Mouse (Mus musculus): Measurements from ENCODE around the gene Nup93.
"Not testable (repeated sequence)": the region's sequence is repeated elsewhere in the genome, so short reads cannot be mapped to it uniquely, and the experiment has no call there.

DNA sequence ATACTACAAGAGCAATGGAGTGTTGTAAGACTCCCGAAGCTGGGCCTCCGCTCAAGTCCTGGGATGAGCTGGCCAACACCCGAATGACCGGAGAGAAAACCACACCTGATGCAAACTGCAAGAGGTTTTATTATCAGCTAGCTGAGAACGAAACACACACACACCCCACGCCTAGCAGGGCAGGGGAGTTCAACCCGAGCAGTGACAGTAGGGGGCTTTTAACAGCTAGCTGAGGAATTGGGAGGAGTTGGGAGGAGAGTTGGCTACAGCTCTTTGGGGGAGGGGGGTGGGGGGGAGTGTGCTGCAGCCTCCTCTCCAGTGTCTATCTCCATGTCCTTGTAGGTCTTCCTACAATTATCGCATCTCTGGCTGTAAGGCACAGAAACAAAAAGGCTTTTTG, 48.6 kb upstream of the Nup93 start:
- not testable (repeated sequence) for TF ChIP-seq POLR2A (IDR thresholded peaks at IDR 0.05; ENCODE audit: extremely low read depth, insufficient read depth, low read length); CTCF (IDR thresholded peaks at IDR 0.05; ENCODE audit: low read depth, low read length)
